Mouse (Mus musculus): ENCODE results near the gene Dlg2.

DNA sequence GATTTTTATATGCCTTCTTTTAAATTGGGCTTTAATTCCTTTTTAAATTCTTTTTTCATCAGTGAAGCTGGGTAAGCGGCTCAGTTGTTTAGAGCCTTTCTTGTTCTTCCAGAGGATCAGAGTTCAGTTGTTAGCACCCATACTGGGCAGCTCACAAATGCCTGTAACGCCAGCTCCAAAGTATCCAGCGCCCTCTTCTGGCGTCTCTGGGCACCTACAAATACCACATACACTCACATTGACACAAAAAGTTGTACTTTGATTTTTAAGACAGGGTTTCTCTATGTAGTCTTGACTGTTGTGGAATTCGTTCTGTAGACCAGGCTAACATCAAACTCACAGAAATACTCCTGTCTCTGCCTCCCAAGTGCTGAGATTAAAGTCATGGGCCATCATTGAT is 1932.0 kb downstream of the Dlg2 start:
- TF ChIP-seq CTCF (IDR thresholded peaks at IDR 0.05; ENCODE audit: insufficient read depth, low read length) (no peak), POLR2A (IDR thresholded peaks at IDR 0.05; ENCODE audit: borderline replicate concordance, extremely low read depth, low read depth, low read length) (no peak)
